Mouse (Mus musculus): ENCODE data around the gene Gm15517.
"Not testable (repeated sequence)": the region's sequence is repeated elsewhere in the genome, so short reads cannot be mapped to it uniquely, and the experiment has no call there.

The Gm15517 gene
- long read RNA-seq, experiment 1: 0 reads
- long read RNA-seq, experiment 2: 0 reads

DNA sequence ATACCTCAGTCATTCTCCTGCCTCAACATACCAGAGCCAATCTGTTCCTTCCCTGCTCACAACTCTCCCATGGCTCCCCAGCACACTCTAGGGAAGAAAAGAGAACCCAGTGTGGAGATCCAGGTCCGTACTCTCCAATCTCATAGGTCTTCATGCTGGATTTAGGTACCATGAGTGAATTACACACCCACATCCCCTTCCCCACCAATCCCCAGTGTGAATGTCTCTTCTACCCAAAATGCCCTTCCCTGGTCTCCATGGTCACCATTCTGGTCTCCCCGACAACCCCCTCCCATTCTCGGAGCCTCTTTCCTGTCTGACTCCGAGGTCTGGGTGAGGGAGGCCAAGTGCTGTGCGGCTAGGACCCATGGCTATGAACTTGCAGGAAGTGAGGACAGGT lies at the start of gene Gm15517:
Gm15517 (plus strand) TSS at position 301 of the 400 bp plus-strand sequence.
- intact Hi-C loops (cut with DNase I): loop anchor here (5.0 kb wide), 2 partner anchors 56 to 226 kb away; no protein-coding TSS in a partner anchor

DNA sequence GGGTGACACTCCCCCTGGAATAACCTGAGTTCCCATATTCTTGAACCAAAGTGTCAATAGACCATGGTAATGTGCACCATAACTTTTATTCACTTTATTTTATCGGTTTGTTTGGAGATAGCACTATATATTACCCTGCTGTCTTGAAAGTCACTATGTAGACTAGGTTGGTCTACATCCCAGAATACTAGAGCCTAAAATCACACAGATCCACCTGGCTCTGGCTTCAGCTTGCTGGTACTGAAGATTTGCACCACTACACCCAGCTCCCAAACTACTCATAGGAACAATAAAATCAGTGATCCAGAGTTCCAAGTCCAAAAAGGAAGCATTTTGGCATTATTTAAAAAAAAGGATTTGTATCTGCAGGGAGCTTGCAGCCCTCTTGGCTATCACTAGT lies 45.6 kb upstream of the Gm15517 start, which contains the start of gene Klk1b5:
Klk1b5 (plus strand) TSS at position 301 of the 400 bp plus-strand sequence.
- intact Hi-C loops (cut with DNase I): no loop called here

DNA sequence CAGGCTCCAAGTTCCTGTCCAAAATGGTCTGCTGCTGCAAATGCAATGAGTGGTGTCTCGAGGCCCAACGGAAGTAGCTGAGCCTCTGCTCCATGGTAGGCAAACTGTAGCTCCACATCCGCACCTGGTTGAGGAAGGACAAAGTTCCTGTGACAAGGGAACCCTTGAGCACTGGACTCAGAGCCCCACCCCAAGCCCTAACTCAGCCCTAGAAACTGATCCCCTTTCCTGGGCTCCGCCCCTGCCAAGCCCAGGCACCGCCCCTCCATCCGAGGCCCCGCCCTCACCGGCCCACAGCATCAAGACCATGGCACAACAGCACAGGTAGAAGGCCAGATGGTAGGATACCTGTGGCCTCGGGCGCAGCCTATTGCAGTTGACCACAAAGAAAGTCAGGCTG lies 39.6 kb upstream of the Gm15517 start:
- intact Hi-C loops (cut with DNase I): not testable (repeated sequence)

DNA sequence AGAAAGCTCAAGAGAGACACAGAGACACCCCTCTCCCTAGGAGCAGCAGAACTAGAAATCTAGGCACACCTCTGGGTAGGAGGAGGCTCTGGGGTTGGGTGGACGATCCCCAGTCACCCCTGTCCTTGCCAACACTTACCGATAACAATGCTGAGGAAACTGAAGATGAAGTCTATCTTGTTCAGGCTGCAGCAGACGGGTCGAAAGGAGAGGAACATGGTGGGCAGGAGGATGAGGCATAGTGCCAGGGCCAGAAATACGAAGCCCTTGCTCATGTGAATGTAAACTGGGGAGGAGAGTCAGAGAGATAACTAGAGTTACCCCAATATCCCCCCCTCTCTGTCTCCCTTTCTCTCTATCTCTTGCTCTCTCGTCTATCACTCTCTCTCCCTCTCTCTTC lies 38.9 kb upstream of the Gm15517 start:
- intact Hi-C loops (cut with DNase I): not testable (repeated sequence)

DNA sequence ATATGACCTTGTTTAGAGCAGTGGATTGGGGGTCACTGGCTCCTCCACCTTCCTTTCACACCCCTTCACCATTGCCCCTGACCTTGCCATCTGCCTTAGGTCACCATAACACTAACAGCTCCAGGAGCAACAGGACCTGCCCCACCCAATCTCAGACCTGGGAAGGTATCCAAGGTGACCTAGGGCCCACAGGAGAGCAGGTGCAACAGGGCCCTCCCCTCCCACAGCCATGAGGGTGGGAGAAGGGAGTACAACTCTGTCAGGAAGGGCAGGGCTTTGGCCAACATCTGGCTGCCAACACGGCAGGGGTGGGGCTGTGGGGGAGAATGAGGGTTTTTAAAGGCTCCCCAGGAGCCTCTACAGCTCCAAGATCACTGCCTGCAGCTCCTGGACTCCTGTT lies 36.2 kb upstream of the Gm15517 start, which contains the start of gene Klk1:
Klk1 (plus strand) TSS at position 285 of the 400 bp plus-strand sequence.
- intact Hi-C loops (cut with DNase I): no loop called here

DNA sequence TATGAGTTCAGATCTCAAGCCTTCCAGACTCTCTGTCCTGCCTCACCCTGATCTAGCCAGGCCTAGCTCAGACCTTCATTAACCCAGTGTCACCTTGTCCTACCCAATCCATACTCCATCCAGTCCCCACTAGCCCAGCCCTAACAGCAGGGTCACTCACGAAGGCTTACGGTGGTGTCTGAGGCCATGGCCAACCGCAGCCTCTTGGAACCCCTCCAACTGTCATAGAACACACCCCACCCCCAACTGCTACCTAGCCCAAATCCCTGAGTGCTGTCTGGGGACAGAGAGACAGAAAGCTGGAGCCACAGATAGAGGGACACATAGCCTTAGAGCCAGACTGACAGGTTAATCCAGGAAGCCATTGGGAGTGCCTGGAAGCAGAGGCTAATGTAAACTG lies 25.3 kb upstream of the Gm15517 start, which contains the start of gene Gm36864:
Gm36864 (plus strand) TSS at position 269 of the 400 bp plus-strand sequence.
- intact Hi-C loops (cut with DNase I): no loop called here

DNA sequence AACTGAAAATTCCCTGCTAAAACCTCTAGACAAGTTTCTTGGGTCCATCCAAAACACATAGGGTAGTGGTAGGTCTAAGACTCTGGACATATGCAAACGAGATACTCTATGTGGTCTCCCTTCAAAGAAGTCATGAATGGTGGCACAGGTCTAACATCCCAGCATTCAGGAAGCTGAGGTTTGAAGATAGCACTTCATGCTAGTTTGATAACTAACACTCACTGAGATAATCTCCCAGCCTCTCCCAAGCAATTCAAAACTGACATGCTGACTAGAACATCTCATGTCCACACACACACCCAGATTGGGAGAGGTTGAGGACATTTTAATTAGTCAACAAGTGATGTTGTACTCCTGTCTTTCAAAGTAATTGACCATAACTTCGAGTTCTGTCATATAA lies 21.3 kb upstream of the Gm15517 start:
- intact Hi-C loops (cut with DNase I): no loop called here

DNA sequence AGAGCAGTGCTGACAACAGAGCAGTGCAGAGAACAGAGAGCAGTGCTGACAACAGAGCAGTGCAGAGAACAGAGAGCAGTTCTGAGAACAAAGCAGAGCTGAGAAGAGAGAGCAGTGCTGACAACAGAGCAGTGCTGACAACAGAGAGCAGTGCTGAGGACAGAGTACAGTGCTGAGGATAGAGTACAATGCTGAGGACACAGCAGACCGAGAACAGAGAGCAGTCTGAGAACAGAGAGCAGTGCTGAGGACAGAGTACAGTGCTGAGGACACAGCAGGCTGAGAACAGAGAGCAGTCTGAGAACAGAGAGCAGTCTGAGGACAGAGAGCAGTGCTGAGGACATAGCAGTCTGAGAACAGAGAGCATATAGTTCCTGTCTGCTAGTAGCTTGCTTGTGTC lies 20.5 kb upstream of the Gm15517 start:
- intact Hi-C loops (cut with DNase I): no loop called here

DNA sequence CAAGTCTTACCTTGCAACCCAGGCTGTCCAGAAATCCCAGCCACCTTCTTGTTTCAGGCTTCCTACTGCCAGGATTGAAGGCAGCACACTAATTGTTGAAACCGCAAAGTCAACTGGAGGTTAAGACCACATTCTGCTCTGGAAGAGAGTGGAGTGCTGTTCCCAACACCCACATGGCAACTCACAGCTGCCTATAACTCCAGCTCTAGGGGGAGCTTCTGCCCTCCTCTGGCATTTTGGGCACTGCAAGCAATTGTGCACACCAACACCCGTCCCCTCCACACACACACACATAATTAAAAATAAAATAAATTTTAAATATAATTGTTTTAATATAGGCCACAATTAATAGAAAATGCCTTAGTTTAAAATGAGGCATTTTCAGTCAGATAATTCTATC lies 20.1 kb upstream of the Gm15517 start:
- intact Hi-C loops (cut with DNase I): no loop called here

DNA sequence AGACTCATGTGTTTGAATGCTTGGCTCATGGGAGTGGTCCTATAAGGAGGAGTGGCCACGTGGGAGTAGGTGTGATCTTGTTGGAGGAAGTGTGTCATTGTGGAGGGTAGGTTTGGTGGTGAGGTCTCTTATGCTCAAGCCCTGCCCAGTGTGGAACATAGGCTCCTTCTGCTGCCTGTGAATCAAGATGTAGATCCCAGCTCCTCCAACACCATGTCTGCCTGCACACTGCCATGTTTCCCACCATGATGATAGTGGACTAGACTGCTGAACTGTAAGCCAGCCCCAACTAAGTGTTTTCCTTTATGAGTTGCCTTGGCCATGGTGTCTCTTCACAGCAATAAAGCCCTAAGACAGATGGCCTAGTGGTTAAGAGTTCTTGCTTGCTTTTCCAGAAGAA lies 17.2 kb upstream of the Gm15517 start:
- intact Hi-C loops (cut with DNase I): no loop called here

DNA sequence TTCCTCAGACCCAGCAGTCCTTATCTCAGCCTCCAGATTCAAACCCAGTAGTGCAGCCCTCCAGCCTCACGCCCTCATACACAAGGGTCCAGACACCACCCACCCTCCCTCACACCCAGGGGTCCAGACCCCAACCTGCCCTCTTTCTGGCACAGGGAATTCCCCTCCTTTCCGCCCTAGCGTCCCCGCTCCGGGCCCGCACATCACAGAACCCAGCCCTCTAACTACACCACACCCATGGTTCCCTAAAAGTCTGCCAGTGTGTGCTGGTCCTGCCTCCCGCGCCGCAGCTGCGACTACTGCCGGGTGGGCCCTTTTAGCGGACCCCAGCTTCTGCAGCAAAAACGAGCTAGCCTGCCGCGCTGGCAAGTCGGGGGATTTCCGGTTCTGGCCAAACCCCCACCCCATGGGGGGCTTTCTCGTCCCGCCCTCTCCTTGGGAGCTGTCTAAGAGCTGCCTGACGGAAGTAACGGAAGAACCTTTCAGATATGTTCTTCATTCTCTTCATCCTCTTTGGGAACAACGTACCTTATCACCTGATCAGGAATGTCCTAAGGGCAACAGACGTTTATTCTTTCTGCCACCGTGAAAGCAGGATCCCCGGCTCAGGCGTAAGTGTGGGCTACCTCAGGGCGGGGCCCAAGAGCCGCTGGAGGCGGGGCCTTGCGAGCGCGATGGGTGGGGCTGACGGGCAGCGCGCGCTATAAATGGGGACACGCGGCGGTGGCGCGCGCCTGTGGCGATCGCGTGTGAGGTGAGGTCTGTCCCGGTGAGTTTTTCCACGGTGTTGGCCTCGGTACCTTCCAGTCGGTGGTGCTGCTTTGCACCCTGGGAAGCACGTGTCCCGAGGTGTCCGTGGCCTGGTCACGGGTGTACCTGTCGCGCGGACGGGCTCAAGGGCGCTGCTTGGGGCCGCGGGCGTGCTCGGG lies 14.9 kb upstream of the Gm15517 start, which contains the start of the genes 1700028J19Rik and 2410002F23Rik:
1700028J19Rik (minus strand) TSS at position 641 of the 929 bp plus-strand sequence.
2410002F23Rik (plus strand) TSS at position 668 of the 929 bp plus-strand sequence.
- intact Hi-C loops (cut with DNase I): no loop called here

DNA sequence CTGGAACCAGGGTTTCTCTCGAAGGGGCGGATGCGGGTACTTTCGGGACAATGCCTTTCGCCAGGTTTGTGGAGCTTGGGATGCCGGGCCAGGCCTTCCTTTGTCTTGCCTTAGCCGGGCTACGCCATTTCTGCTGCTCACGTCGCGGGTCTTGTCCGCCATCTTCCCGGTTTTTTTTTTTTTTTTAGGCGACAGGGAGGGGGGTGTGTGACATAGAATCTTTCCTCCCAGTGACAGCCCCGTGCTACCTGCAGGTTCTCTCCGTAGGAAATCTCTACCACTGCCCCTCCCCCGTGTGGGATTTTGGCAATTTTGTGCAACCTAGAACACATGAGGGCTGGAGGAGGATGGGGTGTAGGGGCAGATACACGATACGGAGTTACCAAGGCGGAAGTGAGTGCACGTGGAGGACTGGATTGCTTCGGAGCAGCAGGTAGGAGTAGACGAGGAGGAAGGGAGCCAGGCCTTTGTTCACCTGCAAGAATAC lies 14.2 kb upstream of the Gm15517 start:
- intact Hi-C loops (cut with DNase I): no loop called here

DNA sequence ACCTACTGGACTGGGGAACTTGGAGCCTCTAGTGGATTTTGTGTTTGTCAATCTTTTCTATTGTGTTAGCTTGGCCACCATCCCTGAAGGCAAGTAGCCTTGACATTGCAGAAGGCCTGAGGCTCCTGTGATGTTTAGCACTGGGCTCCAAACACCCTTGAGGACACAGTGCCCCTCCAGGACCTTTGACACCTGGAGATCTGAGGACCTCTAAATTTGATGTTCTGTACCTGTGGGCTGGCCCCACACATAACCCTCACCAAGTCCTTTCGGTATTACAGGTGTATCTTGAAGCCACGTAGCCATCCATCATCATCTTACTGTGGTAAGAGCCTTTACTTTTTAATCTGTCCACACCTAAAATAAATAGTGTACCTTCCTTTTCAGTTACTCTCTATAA lies 13.3 kb upstream of the Gm15517 start:
- intact Hi-C loops (cut with DNase I): no loop called here

DNA sequence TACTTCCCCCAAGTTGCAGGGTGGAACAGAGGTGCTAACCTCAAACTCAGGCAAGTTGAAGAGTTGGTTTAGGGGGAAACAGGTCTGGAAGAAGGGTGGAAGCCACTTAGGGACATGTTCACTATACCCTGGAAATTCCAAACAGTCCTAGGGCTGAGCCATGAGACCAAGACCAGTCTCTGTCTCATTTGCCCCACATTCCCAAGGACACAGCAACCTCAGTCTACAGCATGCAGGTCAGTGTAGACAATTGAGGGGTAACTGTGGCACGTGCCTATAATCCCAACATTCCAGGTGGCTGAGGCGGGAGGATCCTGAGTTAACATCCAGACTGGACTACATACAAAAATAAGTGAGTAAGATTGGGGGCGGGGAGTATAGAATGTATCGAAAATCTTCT lies 12.0 kb upstream of the Gm15517 start:
- intact Hi-C loops (cut with DNase I): no loop called here

DNA sequence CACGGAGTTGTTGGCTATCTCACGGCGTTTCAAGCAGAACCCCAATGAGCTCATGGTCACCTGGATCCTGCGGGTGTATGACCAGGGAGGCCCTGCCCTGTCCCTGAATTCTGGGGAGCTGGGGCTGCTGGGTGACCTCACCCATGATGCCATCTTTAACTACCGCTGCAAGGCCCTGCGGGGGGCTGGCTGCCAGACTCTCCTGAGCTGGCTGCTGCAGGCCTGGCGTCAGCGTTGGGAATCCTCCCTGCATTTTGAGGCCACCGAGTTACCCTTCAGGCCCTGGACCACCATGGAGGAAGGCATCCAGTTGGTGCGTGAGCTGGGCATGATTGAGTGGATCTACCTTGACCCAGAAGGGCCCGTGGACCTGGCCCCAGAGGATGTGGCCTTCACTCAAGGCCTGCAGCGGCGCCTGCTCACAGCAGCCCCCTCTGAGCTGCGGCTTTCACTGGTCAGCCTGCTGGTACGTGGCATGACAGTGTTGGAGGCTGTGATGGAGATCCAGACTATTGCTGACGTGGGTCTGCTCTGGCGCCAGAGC lies 10.4 kb upstream of the Gm15517 start:
- intact Hi-C loops (cut with DNase I): not testable (repeated sequence)

DNA sequence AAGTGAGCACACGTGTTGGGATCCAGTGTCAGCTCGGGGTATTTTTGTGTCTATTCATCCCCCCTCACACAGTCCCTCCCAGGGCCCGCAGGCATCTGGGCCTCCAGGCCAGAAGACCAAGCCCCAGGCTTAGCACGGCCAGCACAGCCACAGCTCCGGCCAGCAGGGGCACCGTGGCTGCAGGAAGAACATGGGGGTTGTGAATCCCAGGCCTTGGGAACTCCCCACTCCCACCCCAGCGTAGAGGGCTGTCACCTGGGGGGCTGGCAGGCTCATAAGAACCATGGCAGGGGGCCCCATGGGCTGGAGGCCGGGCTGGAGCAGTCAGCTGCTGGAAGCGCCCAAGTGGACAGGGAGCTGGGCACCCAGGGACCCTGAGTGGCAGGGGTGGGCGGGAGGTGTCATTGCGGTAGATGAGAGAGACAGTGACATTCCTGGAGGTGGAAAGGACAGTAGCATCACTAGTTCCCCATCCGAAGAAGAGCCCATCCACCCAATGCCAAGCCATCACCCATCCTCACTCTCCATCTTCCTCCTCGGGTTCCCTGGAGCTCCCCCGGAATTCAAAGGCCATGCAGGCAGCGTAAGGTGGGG lies 8.1 kb upstream of the Gm15517 start:
- intact Hi-C loops (cut with DNase I): no loop called here

DNA sequence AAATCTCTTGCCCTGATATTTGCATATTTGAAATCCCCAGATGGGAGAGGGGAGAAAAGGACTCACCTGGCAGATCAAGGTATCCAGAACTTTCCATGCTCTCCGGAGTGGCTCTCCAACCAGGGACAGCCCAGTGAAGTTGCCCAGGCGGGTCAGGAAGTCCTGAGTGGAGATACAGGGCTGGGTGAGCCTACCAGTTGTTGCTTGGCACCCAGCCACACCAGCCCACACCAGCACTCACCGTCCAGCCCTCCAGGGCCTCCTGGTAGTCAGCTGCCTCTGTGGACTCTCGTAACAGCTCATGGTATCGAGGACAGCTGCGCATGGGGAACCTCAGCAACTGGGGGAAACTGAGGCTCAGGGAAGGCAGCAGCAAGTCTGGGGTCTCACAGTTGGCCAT lies 6.3 kb upstream of the Gm15517 start:
- intact Hi-C loops (cut with DNase I): no loop called here

DNA sequence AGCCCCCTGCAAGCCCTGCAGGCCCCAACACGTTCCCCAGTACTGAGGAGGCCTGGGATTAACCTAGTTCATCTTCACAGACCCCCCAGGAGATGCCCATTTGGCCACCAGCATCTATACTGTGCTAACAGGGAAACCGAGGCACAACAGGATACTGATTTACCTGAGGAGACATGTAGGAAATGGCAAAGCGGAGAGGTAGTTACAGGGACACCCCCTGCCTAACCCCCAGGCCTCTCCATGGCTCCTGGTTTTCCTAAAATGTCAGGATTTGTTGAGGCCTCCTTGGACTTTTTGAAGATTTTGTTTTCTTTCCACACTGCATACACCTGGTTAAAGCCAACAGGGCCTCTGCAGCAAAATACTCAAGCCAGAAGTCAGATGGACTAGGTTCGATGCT lies 4.0 kb upstream of the Gm15517 start, which contains the start of gene Acp4:
Acp4 (minus strand) TSS at position 101 of the 400 bp plus-strand sequence.
- intact Hi-C loops (cut with DNase I): no loop called here

DNA sequence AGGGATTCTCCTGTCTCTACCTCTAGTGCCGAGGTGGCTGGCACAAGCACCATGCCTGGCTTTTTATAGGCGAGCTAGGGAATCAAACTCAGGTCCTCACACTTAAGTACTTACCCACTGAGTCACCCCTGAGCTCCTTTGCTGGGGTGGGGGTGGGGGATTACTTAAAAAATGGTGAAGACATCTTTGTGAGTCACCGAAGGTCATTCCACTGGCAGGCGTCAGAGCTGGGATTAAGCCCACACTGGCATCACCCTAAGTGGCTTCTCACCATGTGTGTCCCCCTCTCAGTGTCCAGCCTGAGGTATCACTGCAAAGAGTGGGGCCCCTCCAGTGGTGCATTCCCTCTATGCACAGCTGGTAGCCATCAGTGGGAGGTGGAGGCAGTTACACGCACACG lies 837 bp upstream of the Gm15517 start:
- intact Hi-C loops (cut with DNase I): loop anchor here (5.0 kb wide), 2 partner anchors 57 to 227 kb away; no protein-coding TSS in a partner anchor

DNA sequence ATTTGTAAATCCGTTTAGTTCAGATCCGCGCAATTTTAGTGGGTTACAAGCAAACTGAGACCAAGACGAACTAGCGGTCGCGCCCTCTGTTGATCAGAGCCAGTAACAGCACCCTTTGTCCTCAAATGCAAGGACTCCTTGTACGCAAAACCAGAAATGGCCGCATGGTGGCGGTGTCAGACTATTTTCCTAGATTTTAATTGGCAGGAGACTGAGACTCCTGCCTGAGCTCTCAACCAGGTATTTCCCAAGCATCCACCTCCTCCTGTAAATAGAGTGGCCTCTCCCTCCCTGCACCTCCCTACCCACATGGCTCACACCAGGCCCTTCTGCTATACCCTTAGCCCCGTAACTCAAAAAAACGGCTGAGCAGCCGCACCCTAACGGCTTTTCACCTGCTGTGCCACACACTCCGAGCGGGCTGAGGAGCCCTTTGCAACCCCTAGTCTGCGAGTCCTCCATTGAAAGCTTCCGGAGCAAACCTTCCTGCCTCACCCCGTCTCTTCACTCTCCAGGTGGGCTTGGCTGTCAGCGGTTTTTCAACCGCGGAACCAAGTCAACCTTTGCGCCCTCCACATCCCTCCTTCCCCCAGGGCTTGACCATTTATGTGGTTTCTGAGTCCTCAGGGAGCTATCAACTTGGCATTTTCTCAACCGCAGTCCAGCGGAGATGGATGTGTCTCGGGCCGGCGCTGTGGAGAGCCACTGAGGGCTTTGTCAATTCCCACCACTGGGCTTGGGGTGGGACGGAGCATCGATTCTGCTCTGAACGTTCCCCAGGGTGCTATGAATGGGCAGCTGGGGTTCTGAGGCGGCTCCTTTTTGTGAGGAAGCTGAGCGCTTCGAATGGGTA lies 1.8 kb downstream of the Gm15517 start:
- intact Hi-C loops (cut with DNase I): loop anchor here (2.0 to 5.0 kb wide), 3 partner anchors 54 to 224 kb away; no protein-coding TSS in a partner anchor
